Mouse (Mus musculus) fibroblast of lung, adult 2 months (primary cell): Measurements from ENCODE around the gene Cyth1.
A peak's percentile ranks its signal among the peaks of the same experiment; 100 is the strongest.

Experiments
- DNase-seq: peaks from one replicate; pipeline ENCODE4 v3.0.0-alpha.2; 2011; ENCODE audit warnings: low read depth

The Cyth1 gene

GRCm38 (mm10) chr11:118254159-118254951, 6.0 kb upstream of the Cyth1 start:
- DNase-seq: no peak

- no peak for DNase-seq
These were observed 5.2 kb upstream of the Cyth1 start for GRCm38 (mm10) chr11:118253447-118254158.

GRCm38 (mm10) chr11:118249012-118249383, 606 bp upstream of the Cyth1 start:
- no peak for DNase-seq

GRCm38 (mm10) chr11:118247359-118248095, 865 bp downstream of the Cyth1 start:
- DNase-seq: no peak

GRCm38 (mm10) chr11:118246724-118247123, 1.7 kb downstream of the Cyth1 start:
- DNase-seq: no peak

GRCm38 (mm10) chr11:118245130-118245529, 3.3 kb downstream of the Cyth1 start:
- DNase-seq: no peak

GRCm38 (mm10) chr11:118243627-118244261, 4.6 kb downstream of the Cyth1 start:
- no peak for DNase-seq

- DNase-seq: no peak
These were observed 5.9 kb downstream of the Cyth1 start for GRCm38 (mm10) chr11:118242506-118242905.

GRCm38 (mm10) chr11:118240388-118240787, 8.0 kb downstream of the Cyth1 start:
- no peak for DNase-seq

- DNase-seq: no peak
These were observed 8.9 kb downstream of the Cyth1 start for GRCm38 (mm10) chr11:118239281-118240198.

- no peak for DNase-seq
These were observed 11.7 kb downstream of the Cyth1 start for GRCm38 (mm10) chr11:118236520-118237190.

- no peak for DNase-seq
These were observed 13.5 kb downstream of the Cyth1 start for GRCm38 (mm10) chr11:118234929-118235328.

- DNase-seq: no peak
These were observed 13.9 kb downstream of the Cyth1 start for GRCm38 (mm10) chr11:118234500-118234899.

- DNase-seq: peak; percentile 56
These were observed 14.5 kb downstream of the Cyth1 start for GRCm38 (mm10) chr11:118233924-118234323.

- no peak for DNase-seq
These were observed 16.0 kb downstream of the Cyth1 start for GRCm38 (mm10) chr11:118232314-118232831.

GRCm38 (mm10) chr11:118229941-118230340, 18.5 kb downstream of the Cyth1 start:
- DNase-seq: no peak

- no peak for DNase-seq
These were observed 20.7 kb downstream of the Cyth1 start for GRCm38 (mm10) chr11:118227650-118228049.

GRCm38 (mm10) chr11:118226850-118227249, 21.5 kb downstream of the Cyth1 start:
- DNase-seq: no peak

- no peak for DNase-seq
These were observed 22.5 kb downstream of the Cyth1 start for GRCm38 (mm10) chr11:118225862-118226261.
